Mouse (Mus musculus): ENCODE data around the gene Fbxo31. TPM values are rescaled to one million over a fixed set of nuclear protein-coding genes. Genes with fewer than 3 reads are reported as not detected.

Gene Fbxo31
- total RNA-seq (2023; ENCODE audit: inconsistent age) = 14.6 to 19.8 TPM (median 17.6 TPM) in 4 replicates

DNA sequence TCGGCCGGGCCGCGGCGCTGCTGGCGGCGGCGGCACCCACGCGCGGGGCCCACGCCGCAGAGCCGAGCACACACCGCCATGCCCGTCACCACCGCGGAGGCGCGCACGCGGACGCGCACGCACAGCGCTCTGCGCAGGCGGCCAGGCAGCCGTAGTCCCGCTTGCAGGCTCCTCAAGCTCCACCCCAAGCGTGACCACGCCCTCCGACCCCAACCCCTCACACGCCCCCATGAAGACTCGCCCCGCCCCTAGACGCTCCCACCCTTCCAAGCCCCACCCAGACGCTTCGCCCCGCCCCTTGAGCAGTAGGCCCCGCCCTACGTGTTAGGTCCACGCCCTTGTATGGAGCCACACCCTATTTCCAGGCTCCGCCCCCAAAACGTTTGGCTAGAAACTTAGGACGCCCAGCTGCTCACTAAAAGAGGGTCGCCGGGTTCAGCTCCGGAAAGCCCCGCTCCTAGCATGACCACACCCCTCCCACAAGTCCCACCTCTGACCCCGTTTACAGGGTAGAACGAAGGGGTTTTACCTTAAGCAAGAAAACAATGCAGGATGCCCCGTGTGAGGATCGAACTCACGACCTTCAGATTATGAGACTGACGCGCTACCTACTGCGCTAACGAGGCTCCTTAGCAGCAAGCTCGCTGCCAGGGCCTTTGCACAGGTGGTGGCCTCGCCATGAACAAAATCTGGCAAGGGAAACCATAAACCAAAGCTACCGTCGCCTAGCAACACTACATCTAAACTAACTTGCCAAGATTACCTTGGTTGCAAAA lies at the start of gene Fbxo31:
Gene Fbxo31 (minus strand): TSS at position 131 of the 776 bp plus-strand sequence.

DNA sequence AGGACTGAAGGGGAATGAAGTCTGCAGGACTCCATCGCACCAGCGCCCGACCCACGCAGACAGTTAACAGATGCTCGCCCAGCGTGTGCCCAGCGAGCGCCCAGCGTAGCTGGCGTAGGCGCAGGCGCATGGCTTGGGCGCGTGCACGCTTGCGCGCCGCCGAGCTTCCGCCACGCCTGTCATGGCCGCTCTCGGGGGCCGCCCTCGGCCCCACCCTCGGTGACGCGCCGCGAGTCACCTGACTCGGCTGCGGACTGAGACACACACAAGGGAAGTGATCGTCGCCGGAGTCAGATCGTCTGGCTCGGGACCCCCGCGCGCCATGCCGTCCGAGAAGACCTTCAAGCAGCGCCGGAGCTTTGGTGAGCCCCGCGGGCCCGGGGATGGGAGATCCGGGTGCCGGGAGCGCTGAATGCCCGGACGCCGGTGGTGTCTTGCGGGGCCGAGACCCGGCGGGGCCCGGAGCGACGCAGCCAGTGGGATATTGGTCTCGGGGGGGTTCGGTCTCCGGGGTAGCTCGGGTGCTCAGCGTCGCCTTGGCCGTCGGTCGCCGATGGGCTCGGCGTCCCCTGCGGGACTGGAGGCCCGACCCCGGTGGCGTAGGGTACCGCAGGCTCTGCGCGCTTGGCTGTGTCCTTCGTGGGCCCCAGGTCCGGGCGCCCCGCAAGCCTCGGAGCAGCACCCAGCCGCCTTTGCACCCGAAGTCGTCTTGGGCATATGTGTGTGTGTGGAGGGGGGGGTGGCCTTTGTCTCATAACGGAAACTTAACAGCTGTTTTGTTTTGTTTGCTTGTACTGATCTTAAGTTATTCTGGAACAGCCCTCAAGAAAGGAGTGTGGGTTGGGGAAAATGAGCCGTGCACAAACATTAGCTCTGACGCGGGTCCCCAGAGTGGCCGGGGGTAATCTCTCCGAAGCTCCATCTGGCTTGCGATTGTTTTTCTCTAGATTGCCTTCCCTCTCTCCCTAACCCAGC lies 11.9 kb upstream of the Fbxo31 start, which contains the start of gene Map1lc3b:
Gene Map1lc3b (plus strand): TSS at position 159 of the 975 bp plus-strand sequence.

DNA sequence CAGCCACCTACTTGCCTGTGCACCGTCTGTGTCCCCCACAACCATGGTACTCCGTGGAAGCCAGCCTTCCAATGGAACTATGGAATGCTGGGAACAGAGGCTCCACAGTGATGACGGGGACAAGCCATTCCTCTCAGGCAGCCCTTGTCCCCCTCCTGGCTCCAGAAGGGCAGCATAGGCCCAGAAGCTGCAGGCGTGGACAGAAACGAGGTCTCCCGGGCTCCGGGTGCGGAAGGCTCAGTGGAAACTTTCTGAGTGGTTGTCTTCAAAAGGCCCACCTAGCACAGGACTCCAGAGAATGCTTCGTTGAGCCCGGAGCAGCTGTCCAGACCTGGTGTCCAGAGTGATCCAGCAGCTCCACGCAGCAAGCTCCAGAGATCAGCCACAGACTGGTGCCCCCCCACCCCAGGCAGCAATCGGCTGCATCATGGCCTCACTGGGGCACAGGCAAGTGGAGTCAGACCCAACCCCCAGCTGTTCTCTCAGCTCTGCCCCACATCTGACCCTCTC lies 34.3 kb downstream of the Fbxo31 start, which contains the start of gene 1700018B08Rik:
Gene 1700018B08Rik (minus strand): TSS at position 45 of the 510 bp plus-strand sequence.

Other genes starting within 250 kb of the Fbxo31 start
- gene 1700018B08Rik, start 34.5 kb downstream of the Fbxo31 start, total RNA-seq (2023; ENCODE audit: inconsistent age) = not detected in 4 replicates
- 207 to 221 TPM (median 211 TPM) in 4 replicates for gene Map1lc3b, start 11.6 kb upstream of the Fbxo31 start, total RNA-seq (2023; ENCODE audit: inconsistent age)
- gene Zcchc14, start 74.1 kb upstream of the Fbxo31 start, total RNA-seq (2023; ENCODE audit: inconsistent age) = 0.45 TPM in 1 of 4 replicates, not detected in the others
- gene Jph3, start 150.8 kb upstream of the Fbxo31 start, total RNA-seq (2023; ENCODE audit: inconsistent age) = not detected in 4 replicates